Mouse (Mus musculus) MEL (cell line): ENCODE data around the gene Myh9. TPM values are rescaled to one million over a fixed set of nuclear protein-coding genes. Genes with fewer than 3 reads are reported as not detected.

Experiments
- DNase-seq: peaks from one replicate; pipeline ENCODE4 v3.0.0; 2011; ENCODE audit warnings: low read depth, low spot score
- H3K27ac ChIP-seq: 2 replicates; pipeline ENCODE4 v1.5.1; 2012; ENCODE audit warnings: low read depth, mild to moderate bottlenecking, control low read depth, low read length, moderate library complexity; ENCODE audit not compliant: control insufficient read depth
- H3K27me3 ChIP-seq, 2 experiments: fragments of 150-350 bp in 1 of 2; sonication (generic) in 1 of 2; 2 replicates each; pipeline ENCODE4 v1.6.1; 2012; ENCODE audit warnings: low read length in 2 of 2, mild to moderate bottlenecking in 2 of 2, improper control_type of control experiment in 1 of 2, moderate library complexity in 1 of 2; ENCODE audit not compliant: insufficient read depth in 2 of 2, control insufficient read depth in 1 of 2
- H3K36me3 ChIP-seq, 2 experiments: 2 replicates each; pipeline ENCODE4 v1.6.1; 2012 to 2014; ENCODE audit warnings: low read length in 2 of 2, improper control_type of control experiment in 1 of 2, inconsistent platforms in 1 of 2, mild to moderate bottlenecking in 1 of 2; ENCODE audit not compliant: insufficient read depth in 2 of 2, control insufficient read depth in 1 of 2
- H3K4me1 ChIP-seq, 2 experiments: fragments of 150-350 bp in 1 of 2; sonication (generic) in 1 of 2; 2 replicates each; pipeline ENCODE4 v1.6.1; 2012; ENCODE audit warnings: low read length in 2 of 2, improper control_type of control experiment in 1 of 2, mild to moderate bottlenecking in 1 of 2; ENCODE audit not compliant: insufficient read depth in 2 of 2, control insufficient read depth in 1 of 2
- H3K4me3 ChIP-seq, 2 experiments: fragments of 150-350 bp in 1 of 2; sonication (generic) in 1 of 2; 2 replicates each; pipeline ENCODE4 v1.5.1; 2012; ENCODE audit warnings: low read depth in 2 of 2, low read length in 2 of 2, mild to moderate bottlenecking in 2 of 2, moderate library complexity in 2 of 2, control low read depth in 1 of 2, improper control_type of control experiment in 1 of 2; ENCODE audit not compliant: control insufficient read depth in 1 of 2, insufficient read depth in 1 of 2
- H3K79me2 ChIP-seq: 2 replicates; pipeline ENCODE4 v1.6.1; 2012; ENCODE audit warnings: mild to moderate bottlenecking, low read length, moderate library complexity; ENCODE audit not compliant: control insufficient read depth, poor library complexity, insufficient read depth
- H3K9ac ChIP-seq: 2 replicates; pipeline ENCODE4 v1.6.1; 2012; ENCODE audit warnings: low read depth, mild to moderate bottlenecking, control low read depth, low read length, moderate library complexity; ENCODE audit not compliant: control insufficient read depth, poor library complexity, severe bottlenecking
- H3K9me3 ChIP-seq: fragments of 150-350 bp; sonication (generic); replicated peaks from 2 replicates; pipeline ENCODE4 v1.6.1; 2012; ENCODE audit warnings: mild to moderate bottlenecking, low read length, improper control_type of control experiment, moderate library complexity; ENCODE audit not compliant: insufficient read depth
- BHLHE40 ChIP-seq: IDR thresholded peaks from 2 replicates; pipeline ENCODE4 v1.6.1; 2012; ENCODE audit warnings: low read depth, mild to moderate bottlenecking, inconsistent platforms, low read length, improper control_type of control experiment, borderline replicate concordance
- CHD1 ChIP-seq: IDR thresholded peaks from 2 replicates; pipeline ENCODE4 v1.6.1; 2012; ENCODE audit warnings: low read depth, mild to moderate bottlenecking, inconsistent platforms, low read length, improper control_type of control experiment
- ELF1 ChIP-seq: IDR thresholded peaks from 2 replicates; pipeline ENCODE4 v1.6.1; 2014; ENCODE audit warnings: low read depth, mild to moderate bottlenecking, inconsistent platforms, low read length, improper control_type of control experiment, moderate library complexity
- EP300 ChIP-seq, 2 experiments: IDR thresholded peaks; 2 replicates each; pipeline ENCODE4 v1.6.1; 2011; ENCODE audit warnings: improper control_type of control experiment in 2 of 2, low read length in 2 of 2, low read depth in 1 of 2, mild to moderate bottlenecking in 1 of 2
- GABPA ChIP-seq: IDR thresholded peaks from 2 replicates; pipeline ENCODE4 v1.6.1; 2012; ENCODE audit warnings: low read depth, mild to moderate bottlenecking, inconsistent platforms, low read length, improper control_type of control experiment, moderate library complexity
- JUND ChIP-seq: IDR thresholded peaks from 2 replicates; pipeline ENCODE4 v1.6.1; 2011; ENCODE audit warnings: low read depth, mild to moderate bottlenecking, improper control_type of control experiment, low read length
- MAFK ChIP-seq: IDR thresholded peaks from 2 replicates; pipeline ENCODE4 v1.6.1; 2011; ENCODE audit warnings: low read depth, mild to moderate bottlenecking, low read length, improper control_type of control experiment, borderline replicate concordance
- MAX ChIP-seq: IDR thresholded peaks from 2 replicates; pipeline ENCODE4 v1.6.1; 2011; ENCODE audit warnings: low read length, improper control_type of control experiment
- MEF2A ChIP-seq: IDR thresholded peaks from 2 replicates; pipeline ENCODE4 v1.6.1; 2014; ENCODE audit warnings: low read depth, mild to moderate bottlenecking, inconsistent platforms, low read length, improper control_type of control experiment; ENCODE audit not compliant: poor library complexity, insufficient replicate concordance, severe bottlenecking; ENCODE audit errors: extremely low read depth
- MYB ChIP-seq: IDR thresholded peaks from 2 replicates; pipeline ENCODE4 v1.6.1; 2011; ENCODE audit warnings: mild to moderate bottlenecking, low read depth, low read length, improper control_type of control experiment
- MYC ChIP-seq: IDR thresholded peaks from 2 replicates; pipeline ENCODE4 v1.6.1; 2011; ENCODE audit warnings: low read depth, mild to moderate bottlenecking, low read length, improper control_type of control experiment, moderate library complexity
- POLR2AphosphoS2 ChIP-seq: IDR thresholded peaks from 2 replicates; pipeline ENCODE4 v1.6.1; 2011; ENCODE audit warnings: low read length, improper control_type of control experiment
- POLR2AphosphoS5 ChIP-seq: IDR thresholded peaks from 2 replicates; pipeline ENCODE4 v1.6.1; 2012; ENCODE audit warnings: low read depth, borderline replicate concordance, mild to moderate bottlenecking, inconsistent platforms, low read length, moderate library complexity, mixed read lengths
- RAD21 ChIP-seq: IDR thresholded peaks from 2 replicates; pipeline ENCODE4 v1.6.1; 2011; ENCODE audit warnings: mild to moderate bottlenecking, low read depth, low read length, improper control_type of control experiment
- SIN3A ChIP-seq: IDR thresholded peaks from 2 replicates; pipeline ENCODE4 v1.6.1; 2012; ENCODE audit warnings: low read length, improper control_type of control experiment, inconsistent platforms
- TCF12 ChIP-seq: IDR thresholded peaks from 2 replicates; pipeline ENCODE4 v1.6.1; 2014; ENCODE audit warnings: low read depth, mild to moderate bottlenecking, inconsistent platforms, low read length, improper control_type of control experiment, moderate library complexity
- USF1 ChIP-seq: IDR thresholded peaks from 2 replicates; pipeline ENCODE4 v1.6.1; 2014; ENCODE audit warnings: low read depth, mild to moderate bottlenecking, inconsistent platforms, low read length, improper control_type of control experiment, moderate library complexity
- USF2 ChIP-seq, 2 experiments: IDR thresholded peaks; 2 replicates each; pipeline ENCODE4 v1.6.1; 2011 to 2012; ENCODE audit warnings: improper control_type of control experiment in 2 of 2, low read length in 2 of 2, borderline replicate concordance in 1 of 2, inconsistent platforms in 1 of 2, low read depth in 1 of 2, mild to moderate bottlenecking in 1 of 2; ENCODE audit not compliant: insufficient read depth in 1 of 2
- ZNF384 ChIP-seq: IDR thresholded peaks from 2 replicates; pipeline ENCODE4 v1.6.1; 2012; ENCODE audit warnings: low read depth, mild to moderate bottlenecking, inconsistent platforms, low read length, improper control_type of control experiment
- polyA plus RNA-seq, 2 experiments: library from polyadenylated mRNA; stranded (reverse) in 1 of 2; unstranded in 1 of 2; fragments of >175 nt in 1 of 2; fragments of >200 nt in 1 of 2; gene quantifications; 2 replicates each; pipeline versions ENCODE4 v1.2.1 to v1.2.4; 2012; ENCODE audit warnings: low replicate concordance in 2 of 2, low read depth in 1 of 2; ENCODE audit not compliant: insufficient read length in 2 of 2, insufficient read depth in 1 of 2, missing spikeins in 1 of 2
- total RNA-seq: library from RNA; depleted of rRNA; stranded (reverse); fragments of 300-350 nt; gene quantifications from 2 replicates; pipeline ENCODE4 v1.2.3, GENCODE M21; 2012

Gene Myh9
- total and polyA plus RNA-seq, 3 experiments, result 59.3 to 176 (median 158) TPM

DNA sequence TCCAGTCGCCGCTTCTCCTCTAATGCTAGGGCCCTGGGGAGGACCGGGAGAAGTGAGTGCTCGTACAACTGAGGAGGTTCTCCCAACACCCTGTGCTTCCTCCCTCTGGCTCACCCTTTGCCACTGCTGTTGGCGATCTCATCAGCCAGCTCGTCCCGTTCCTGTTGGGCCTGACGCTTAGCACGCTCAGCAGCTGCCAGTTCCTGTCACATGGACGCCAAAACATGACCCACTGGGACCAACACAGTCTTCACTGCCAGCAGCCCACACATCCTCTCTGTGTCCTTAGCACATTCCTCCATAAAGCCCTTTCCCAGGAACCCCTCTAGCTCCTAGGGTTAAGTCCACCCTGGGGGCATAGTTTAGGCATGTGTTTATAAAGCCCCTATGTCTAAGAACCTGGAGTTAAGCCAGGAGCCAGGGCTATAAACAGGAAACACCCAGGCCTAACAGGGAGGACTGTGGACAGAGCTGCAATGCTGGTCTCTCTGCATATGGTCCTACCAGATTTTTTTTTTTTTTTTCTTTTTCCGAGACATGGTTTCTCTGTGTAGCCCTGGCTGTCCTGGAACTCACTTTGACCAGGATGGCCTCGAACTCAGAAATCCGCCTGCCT lies 77.5 kb downstream of the Myh9 start:
- TF ChIP-seq SIN3A, result no peak
- no peak for TF ChIP-seq MEF2A
- no peak for TF ChIP-seq POLR2AphosphoS2
- no peak for TF ChIP-seq EP300 (IDR thresholded peaks at IDR 0.05; ENCODE audit: low read depth in 1 of 2, low read length in 2 of 2)
- TF ChIP-seq BHLHE40, result no peak
- no peak for TF ChIP-seq MYB
- no peak for TF ChIP-seq USF1
- no peak for TF ChIP-seq GABPA
- TF ChIP-seq ZNF384, result no peak
- TF ChIP-seq MAX, result no peak
- no peak for TF ChIP-seq MAFK
- no peak for TF ChIP-seq TCF12
- TF ChIP-seq POLR2AphosphoS5, result no peak
- H3K4me1 ChIP-seq, result no peaks in the 10 kb centered on the region
- no peaks in the 10 kb centered on the region for H3K9me3 ChIP-seq
- H3K36me3 ChIP-seq, result peaks cover 0 to 6% of the 10 kb centered on the region in 2 experiments; a peak in 1 of 4 replicates
- no peak overlapping the region for H3K9ac ChIP-seq
- DNase-seq, result no peak
- H3K4me3 ChIP-seq, result no peak overlapping the region
- H3K79me2 ChIP-seq, result no peaks in the 10 kb centered on the region
- H3K27me3 ChIP-seq, result no peaks in the 10 kb centered on the region
- H3K27ac ChIP-seq, result no peak overlapping the region

DNA sequence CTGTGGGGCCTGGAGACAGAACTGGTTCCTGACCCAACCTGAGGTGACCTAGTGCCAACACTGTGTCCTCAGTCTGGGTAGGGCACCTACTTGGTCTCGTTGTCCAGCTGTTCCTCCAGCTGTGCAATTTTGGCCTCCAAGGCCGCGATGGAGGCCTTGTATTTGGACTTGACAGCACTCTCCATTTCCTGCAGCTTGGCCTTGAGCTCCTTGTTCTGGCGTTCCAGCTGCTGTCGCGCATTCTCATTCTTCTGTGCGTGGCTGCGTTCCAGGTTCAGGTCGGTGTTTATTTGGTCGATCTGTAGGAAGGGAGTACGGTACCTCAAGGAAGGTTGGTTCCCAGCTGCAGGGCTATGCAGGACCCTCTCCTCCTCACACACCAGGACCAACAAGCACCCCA lies 78.3 kb downstream of the Myh9 start:
- Histone ChIP-seq H3K4me3 (no peak overlapping the region), H3K36me3 (peaks cover 0 to 6% of the 10 kb centered on the region in 2 experiments; a peak in 1 of 4 replicates), H3K4me1 (no peaks in the 10 kb centered on the region), H3K27me3 (no peaks in the 10 kb centered on the region), H3K9me3 (no peaks in the 10 kb centered on the region), H3K27ac (no peak overlapping the region), H3K79me2 (no peaks in the 10 kb centered on the region), H3K9ac (no peak overlapping the region)
- DNase-seq, result no peak
- TF ChIP-seq CHD1 (no peak), POLR2AphosphoS2 (no peak)

DNA sequence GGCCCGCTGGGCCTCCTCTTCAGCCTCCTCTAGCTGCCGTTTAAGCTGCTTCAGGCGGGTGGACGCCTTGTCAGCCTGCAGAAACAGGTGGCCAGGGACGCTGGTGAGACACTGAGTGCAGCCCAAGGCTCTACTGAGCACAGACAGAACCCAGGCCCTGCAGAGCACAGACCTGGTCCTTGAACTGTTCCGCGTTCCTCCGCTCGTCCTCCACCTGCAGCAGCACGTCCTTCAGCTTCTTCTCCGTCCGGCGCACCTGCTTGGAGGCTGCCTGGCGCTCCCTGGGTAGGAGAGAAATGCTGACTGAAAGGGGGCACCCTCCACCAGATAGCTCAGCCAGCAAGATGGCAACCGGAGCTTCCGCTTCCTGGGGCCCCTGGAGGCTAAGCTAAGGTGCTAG lies 78.9 kb downstream of the Myh9 start:
- no peaks in the 10 kb centered on the region for H3K79me2 ChIP-seq
- no peaks in the 10 kb centered on the region for H3K27me3 ChIP-seq
- no peaks in the 10 kb centered on the region for H3K4me1 ChIP-seq
- H3K9ac ChIP-seq, result no peak overlapping the region
- no peaks in the 10 kb centered on the region for H3K9me3 ChIP-seq
- TF ChIP-seq MAFK (no peak), ELF1 (no peak), CHD1 (no peak), ZNF384 (no peak), RAD21 (no peak), MYC (no peak), POLR2AphosphoS2 (no peak), USF2 (IDR thresholded peaks at IDR 0.05; ENCODE audit: borderline replicate concordance in 1 of 2, insufficient read depth in 1 of 2, low read depth in 1 of 2, low read length in 2 of 2) (no peak), JUND (no peak)
- peaks cover 0 to 4% of the 10 kb centered on the region in 2 experiments; a peak in 1 of 4 replicates for H3K36me3 ChIP-seq
- H3K4me3 ChIP-seq, result no peak overlapping the region
- H3K27ac ChIP-seq, result no peak overlapping the region
- no peak for DNase-seq
